Mouse (Mus musculus) cortical plate, adult 2 months (tissue): ENCODE measurements around the gene Pagr1b. TPM values are rescaled to one million over a fixed set of nuclear protein-coding genes. Genes with fewer than 3 reads are reported as not detected.

Source experiments
- H3K27ac ChIP-seq: fragments of 200-500 bp; 2 replicates; pipeline ENCODE4 v1.5.1; 2012; ENCODE audit warnings: low read length, control low read depth, inconsistent platforms; ENCODE audit not compliant: insufficient read depth
- H3K4me1 ChIP-seq: fragments of 200-500 bp; 2 replicates; pipeline ENCODE4 v1.6.1; 2011; ENCODE audit warnings: low read length; ENCODE audit not compliant: control insufficient read depth, insufficient read depth
- H3K4me3 ChIP-seq: fragments of 200-500 bp; 2 replicates; pipeline ENCODE4 v1.5.1; 2011; ENCODE audit warnings: mild to moderate bottlenecking, low read length, control low read depth; ENCODE audit not compliant: insufficient read depth
- CTCF ChIP-seq: fragments of 200-500 bp; IDR thresholded peaks from 2 replicates; pipeline ENCODE4 v1.5.1; 2011; ENCODE audit warnings: mild to moderate bottlenecking, control low read depth, low read length; ENCODE audit not compliant: insufficient read depth; ENCODE audit errors: extremely low read depth
- POLR2A ChIP-seq: fragments of 200-500 bp; IDR thresholded peaks from 2 replicates; pipeline ENCODE4 v1.6.1; 2011; ENCODE audit warnings: mild to moderate bottlenecking, low read length, control low read depth; ENCODE audit not compliant: insufficient read depth; ENCODE audit errors: extremely low read depth
- polyA plus RNA-seq: library from polyadenylated mRNA; depleted of rRNA; stranded (reverse); fragments of >200 nt; gene quantifications from 2 replicates; pipeline ENCODE4 v1.2.3, GENCODE M21; 2012; rRNA removed

Pagr1b gene
- polyA plus RNA-seq, 1 experiment = 1.8 TPM

- no peak overlapping the region for H3K4me3 ChIP-seq
- no peak for TF ChIP-seq CTCF
- TF ChIP-seq POLR2A = no peak
- no peak overlapping the region for H3K27ac ChIP-seq
- H3K4me1 ChIP-seq = peaks cover 5% of the 10 kb centered on the region; the same call in 1 of the 2 replicates
Measured at GRCm38 (mm10) chr7:126961965-126962364, 54.3 kb downstream of the Pagr1b start.

- Histone ChIP-seq H3K27ac (no peak overlapping the region), H3K4me3 (no peak overlapping the region), H3K4me1 (peaks cover 5% of the 10 kb centered on the region; the same call in 1 of the 2 replicates)
- TF ChIP-seq CTCF (no peak), POLR2A (no peak)
Measured at GRCm38 (mm10) chr7:126961095-126961494, 55.2 kb downstream of the Pagr1b start.

GRCm38 (mm10) chr7:126959780-126960179 lies 56.5 kb downstream of the Pagr1b start:
- H3K4me3 ChIP-seq = no peak overlapping the region
- TF ChIP-seq POLR2A = no peak
- TF ChIP-seq CTCF = no peak
- H3K27ac ChIP-seq = no peak overlapping the region
- peaks cover 5% of the 10 kb centered on the region; the same call in 1 of the 2 replicates for H3K4me1 ChIP-seq

GRCm38 (mm10) chr7:126955125-126955524 lies 61.2 kb downstream of the Pagr1b start:
- H3K4me1 ChIP-seq = peaks cover 2% of the 10 kb centered on the region
- no peak overlapping the region for H3K4me3 ChIP-seq
- TF ChIP-seq POLR2A (no peak), CTCF (no peak)
- no peak overlapping the region for H3K27ac ChIP-seq

GRCm38 (mm10) chr7:126952646-126953045 lies 63.6 kb downstream of the Pagr1b start:
- TF ChIP-seq CTCF (no peak), POLR2A (no peak)
- Histone ChIP-seq H3K27ac (no peak overlapping the region), H3K4me3 (peak overlapping the region; percentile 66), H3K4me1 (peaks cover 2% of the 10 kb centered on the region)

GRCm38 (mm10) chr7:126951741-126952140 lies 64.5 kb downstream of the Pagr1b start:
- Histone ChIP-seq H3K27ac (no peak overlapping the region; the same call in 1 of the 2 replicates), H3K4me1 (peaks cover 2% of the 10 kb centered on the region), H3K4me3 (peak overlapping the region; percentile 66)
- TF ChIP-seq CTCF (no peak), POLR2A (0 out of 2 replicates have a peak, but pooled peaks have one; percentile 15)

Other genes with a start within 250 kb of the Pagr1b start
- gene Ypel3, start 239.5 kb downstream of the Pagr1b start, polyA plus RNA-seq = 539 and 545 TPM in 2 replicates
- 1.4 and 1.6 TPM in 2 replicates for gene Tbx6, start 235.0 kb downstream of the Pagr1b start, polyA plus RNA-seq
- gene Ppp4c, start 224.0 kb downstream of the Pagr1b start, polyA plus RNA-seq = 75.4 and 77.7 TPM in 2 replicates
- 108 and 124 TPM in 2 replicates for gene Fam57b, start 218.8 kb downstream of the Pagr1b start, polyA plus RNA-seq
- gene 4930451I11Rik, start 184.8 kb downstream of the Pagr1b start, polyA plus RNA-seq = 0.67 TPM in 1 of 2 replicates, not detected in the other
- gene Doc2a, start 169.1 kb downstream of the Pagr1b start, polyA plus RNA-seq = 45.9 and 52.6 TPM in 2 replicates
- gene Hirip3, start 154.5 kb downstream of the Pagr1b start, polyA plus RNA-seq = 58.5 and 69.2 TPM in 2 replicates
- gene Ino80e, start 154.1 kb downstream of the Pagr1b start, polyA plus RNA-seq = 55.6 and 59.3 TPM in 2 replicates
- 103 and 104 TPM in 2 replicates for gene Taok2, start 131.8 kb downstream of the Pagr1b start, polyA plus RNA-seq
- gene Tmem219, start 93.6 kb downstream of the Pagr1b start, polyA plus RNA-seq = 31.9 and 35.9 TPM in 2 replicates
- gene Kctd13, start 87.6 kb downstream of the Pagr1b start, polyA plus RNA-seq = 188 and 198 TPM in 2 replicates
- 55.7 and 63.8 TPM in 2 replicates for gene Asphd1, start 66.9 kb downstream of the Pagr1b start, polyA plus RNA-seq
- 236 and 261 TPM in 2 replicates for gene Sez6l2, start 65.9 kb downstream of the Pagr1b start, polyA plus RNA-seq
- 252 and 253 TPM in 2 replicates for gene Cdipt, start 40.6 kb downstream of the Pagr1b start, polyA plus RNA-seq
- gene Cdiptos, start 40.4 kb downstream of the Pagr1b start, polyA plus RNA-seq = 1.1 and 2.0 TPM in 2 replicates
- gene Mvp, start 1.9 kb downstream of the Pagr1b start, polyA plus RNA-seq = 8.0 and 8.2 TPM in 2 replicates
- gene Pagr1a, start 868 bp upstream of the Pagr1b start, polyA plus RNA-seq = 41.1 and 50.4 TPM in 2 replicates
- gene Gm42742, start 4.6 kb upstream of the Pagr1b start, polyA plus RNA-seq = 97.1 and 109 TPM in 2 replicates
- gene Prrt2, start 4.7 kb upstream of the Pagr1b start, polyA plus RNA-seq = 371 and 405 TPM in 2 replicates
- 157 and 173 TPM in 2 replicates for gene Maz, start 10.6 kb upstream of the Pagr1b start, polyA plus RNA-seq
- 8.6 and 10.1 TPM in 2 replicates for gene Kif22, start 26.0 kb upstream of the Pagr1b start, polyA plus RNA-seq
- gene Zg16, start 70.8 kb upstream of the Pagr1b start, polyA plus RNA-seq = 0.31 TPM in 1 of 2 replicates, not detected in the other
- 2.6 and 2.8 TPM in 2 replicates for gene AI467606, start 74.9 kb upstream of the Pagr1b start, polyA plus RNA-seq
- gene Qprt, start 105.7 kb upstream of the Pagr1b start, polyA plus RNA-seq = 0.74 and 0.77 TPM in 2 replicates
- 0.15 and 0.19 TPM in 2 replicates for gene Spn, start 121.3 kb upstream of the Pagr1b start, polyA plus RNA-seq
- 85.0 and 99.3 TPM in 2 replicates for gene Cd2bp2, start 179.6 kb upstream of the Pagr1b start, polyA plus RNA-seq
- gene Tbc1d10b, start 192.0 kb upstream of the Pagr1b start, polyA plus RNA-seq = 70.4 and 76.0 TPM in 2 replicates
- gene Mylpf, start 192.4 kb upstream of the Pagr1b start, polyA plus RNA-seq = 2.0 and 2.2 TPM in 2 replicates
- gene Zfp553, start 216.6 kb upstream of the Pagr1b start, polyA plus RNA-seq = 13.5 and 15.5 TPM in 2 replicates
- 9.2 and 10.4 TPM in 2 replicates for gene Sept1, start 216.6 kb upstream of the Pagr1b start, polyA plus RNA-seq
- 109 and 110 TPM in 2 replicates for gene Zfp771, start 227.8 kb upstream of the Pagr1b start, polyA plus RNA-seq
- 33.0 and 37.4 TPM in 2 replicates for gene Dctpp1, start 244.2 kb upstream of the Pagr1b start, polyA plus RNA-seq